Mouse (Mus musculus): ENCODE measurements around the gene Pfkl.
"Not testable (repeated sequence)": the region's sequence is repeated elsewhere in the genome, so short reads cannot be mapped to it uniquely, and the experiment has no call there.

Gene Pfkl

DNA sequence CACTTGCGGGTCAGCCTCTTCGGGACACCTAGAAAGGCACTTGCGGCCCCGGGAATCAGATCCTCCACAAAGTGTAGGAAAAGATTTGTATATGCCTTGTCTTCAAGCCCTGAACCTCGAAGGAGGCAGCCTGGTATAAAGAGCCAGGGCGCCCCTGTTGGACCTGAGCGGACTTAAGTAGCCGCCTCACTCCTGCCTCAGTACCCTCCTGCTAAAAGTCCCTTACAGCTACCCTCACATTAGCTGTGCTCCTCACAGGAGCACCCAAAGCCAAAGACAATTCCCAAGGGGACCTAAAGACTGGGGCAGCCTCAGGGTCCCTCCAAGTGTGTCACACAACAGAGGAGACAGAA lies 39.9 kb downstream of the Pfkl start:
- DNase-seq: no peak

DNA sequence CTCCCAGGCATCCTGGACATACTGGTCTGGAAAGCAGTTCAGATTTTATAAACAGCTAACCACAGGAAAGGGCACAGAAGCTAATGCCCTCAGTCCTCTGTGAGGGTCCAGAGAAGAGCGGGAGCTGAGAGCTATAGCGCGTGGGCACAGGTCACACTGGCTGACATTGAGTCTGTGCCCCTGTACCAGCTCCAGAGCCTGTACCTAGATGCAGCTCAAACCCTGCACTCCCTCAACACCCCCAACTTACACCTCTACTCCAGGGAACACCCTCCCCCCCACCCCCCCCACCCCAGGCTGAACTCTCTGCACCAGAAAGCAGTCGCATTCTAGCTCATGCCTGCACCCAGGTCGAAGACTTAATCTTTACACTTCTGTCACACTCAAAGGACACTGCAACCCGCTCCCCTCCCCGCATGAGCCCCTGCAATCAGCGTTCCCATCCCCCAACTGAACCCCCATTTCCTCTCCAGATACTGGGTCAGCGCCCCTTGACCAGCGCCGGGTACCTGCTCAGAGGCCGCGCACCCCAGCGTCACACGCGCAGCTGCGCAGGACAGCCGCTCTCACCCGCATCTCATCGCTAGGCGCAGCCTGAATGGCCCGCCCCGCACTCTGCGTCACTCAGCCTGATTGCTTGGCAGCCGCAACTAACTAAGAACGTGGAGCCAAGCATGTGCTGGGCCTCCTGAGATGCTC lies 40.5 kb downstream of the Pfkl start:
- DNase-seq: peak; percentile 39

DNA sequence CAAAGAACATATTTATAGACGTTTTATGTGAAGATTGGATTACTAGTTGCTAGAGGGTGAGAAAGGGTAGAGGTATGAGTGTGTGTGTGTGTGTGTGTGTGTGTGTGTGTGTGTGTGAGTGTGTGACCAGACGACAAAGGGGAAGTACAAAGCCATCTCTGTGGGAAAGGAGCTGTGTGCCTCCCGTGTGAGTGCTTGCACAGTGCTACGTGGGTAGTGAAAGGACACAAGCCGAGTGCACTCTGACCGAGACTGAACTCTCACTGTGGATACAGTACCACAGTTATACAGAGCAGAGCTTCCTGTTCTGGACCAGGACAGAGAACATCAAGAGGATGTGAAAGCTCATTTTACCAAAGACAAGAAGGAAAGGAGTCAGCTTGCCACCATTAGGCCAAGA lies 45.9 kb downstream of the Pfkl start:
- DNase-seq: no peak

DNA sequence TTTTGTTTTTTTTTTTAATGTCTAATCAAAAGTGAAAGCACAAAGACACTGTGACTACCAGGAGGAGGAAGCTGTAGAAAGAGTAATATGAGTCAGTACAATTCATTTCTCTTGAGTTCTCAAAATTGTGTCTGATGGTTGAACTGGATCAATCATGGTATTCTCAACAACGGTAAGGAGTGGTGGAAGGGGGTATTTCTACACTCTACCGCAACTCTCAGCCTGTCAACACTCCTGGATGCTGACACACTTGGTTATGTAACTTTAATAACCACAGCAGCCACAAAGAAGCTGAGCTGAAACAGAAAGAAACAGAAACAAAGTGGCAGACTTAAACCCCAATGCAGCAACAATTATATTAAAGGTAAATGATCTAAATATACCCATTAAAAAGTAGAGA lies 47.2 kb downstream of the Pfkl start:
- no peak for DNase-seq

DNA sequence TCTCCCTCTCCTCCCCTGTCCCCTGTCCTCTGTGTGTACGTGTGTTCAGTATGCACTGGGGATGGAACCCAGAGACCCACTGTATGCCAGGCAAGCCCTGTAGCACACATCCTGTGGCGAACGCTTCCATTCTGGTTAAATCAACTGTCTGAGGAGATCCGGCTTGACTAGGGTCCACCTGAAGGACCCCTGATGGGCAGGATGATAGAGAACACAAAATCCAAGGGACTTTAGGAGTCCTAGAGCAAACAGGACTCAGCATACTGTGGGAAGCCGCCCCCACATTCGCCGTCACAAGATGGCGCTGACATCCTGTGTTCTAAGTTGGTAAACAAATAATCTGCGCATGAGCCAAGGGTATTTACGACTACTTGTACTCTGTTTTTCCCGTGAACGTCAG lies 59.4 kb downstream of the Pfkl start:
- DNase-seq: not testable (repeated sequence)

DNA sequence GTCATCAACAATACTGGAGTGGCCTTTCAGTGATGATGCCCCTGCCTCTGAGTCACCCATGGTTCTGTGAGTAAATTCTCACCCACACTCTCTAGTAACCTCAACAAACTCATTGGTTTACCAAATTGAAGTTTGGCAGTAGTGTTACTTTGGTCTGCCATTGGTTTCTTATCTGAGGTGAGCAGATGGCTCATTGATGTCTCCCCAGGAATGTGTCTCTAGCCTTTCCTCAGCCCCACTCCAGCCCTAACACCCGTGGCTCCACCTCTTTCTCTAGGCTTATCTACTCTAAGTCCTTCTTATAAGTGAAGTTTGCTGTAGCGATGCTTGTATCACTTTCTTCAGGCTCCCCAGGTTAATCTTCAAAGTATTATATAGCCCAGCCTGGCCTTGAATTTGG lies 70.2 kb downstream of the Pfkl start:
- no peak for DNase-seq
